Mouse (Mus musculus) right cerebral cortex, postnatal 10 days (tissue): ENCODE measurements around the gene Slc43a2.

Experiments
- DNase-seq, 2 experiments: peaks; one replicate each; pipeline ENCODE4 v3.0.0; 2021; ENCODE audit warnings: low spot score in 2 of 2

Slc43a2 gene

GRCm38 (mm10) chr11:75608776-75609175 is 77.3 kb downstream of the Slc43a2 start:
- no peak for DNase-seq

- no peak for DNase-seq
These were observed 78.5 kb downstream of the Slc43a2 start for GRCm38 (mm10) chr11:75610021-75610420.

DNA sequence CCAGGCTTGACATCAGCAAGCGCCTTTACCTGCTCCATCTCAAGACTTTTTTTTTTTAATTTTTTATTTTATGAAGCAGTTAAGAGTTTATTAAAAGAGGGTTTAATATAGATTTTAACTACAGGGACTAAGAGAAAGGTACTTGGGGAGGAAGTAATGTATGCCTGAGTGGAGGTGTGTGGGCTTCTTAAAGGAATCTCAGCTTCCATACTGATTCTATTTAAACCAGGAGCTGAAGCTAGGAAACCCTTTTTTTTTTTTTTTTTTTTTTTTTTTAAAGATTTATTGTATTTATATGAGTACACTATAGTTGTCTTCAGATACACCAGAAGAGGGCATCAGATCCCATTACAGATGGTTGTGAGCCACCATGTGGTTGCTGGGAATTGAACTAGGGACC is 83.3 kb downstream of the Slc43a2 start:
- no peak for DNase-seq

DNA sequence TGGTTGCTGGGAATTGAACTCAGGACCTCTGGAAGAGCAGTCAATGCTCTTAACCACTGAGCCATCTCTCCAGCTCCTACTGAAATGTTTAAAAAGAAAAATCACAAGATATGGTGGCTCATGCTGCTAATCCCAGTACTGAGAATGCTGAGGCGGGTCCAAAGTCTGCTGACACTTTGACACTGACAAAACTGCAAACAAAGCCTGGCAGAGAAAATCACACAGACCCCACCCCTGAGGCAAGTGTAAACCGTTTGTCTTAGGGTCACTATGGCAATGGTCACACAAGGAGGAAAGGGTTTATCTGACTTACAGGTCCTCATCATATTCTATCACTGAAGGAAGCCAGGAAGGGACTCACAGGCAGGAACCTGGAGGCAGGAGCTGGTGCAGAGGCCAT is 84.1 kb downstream of the Slc43a2 start:
- no peak for DNase-seq

DNA sequence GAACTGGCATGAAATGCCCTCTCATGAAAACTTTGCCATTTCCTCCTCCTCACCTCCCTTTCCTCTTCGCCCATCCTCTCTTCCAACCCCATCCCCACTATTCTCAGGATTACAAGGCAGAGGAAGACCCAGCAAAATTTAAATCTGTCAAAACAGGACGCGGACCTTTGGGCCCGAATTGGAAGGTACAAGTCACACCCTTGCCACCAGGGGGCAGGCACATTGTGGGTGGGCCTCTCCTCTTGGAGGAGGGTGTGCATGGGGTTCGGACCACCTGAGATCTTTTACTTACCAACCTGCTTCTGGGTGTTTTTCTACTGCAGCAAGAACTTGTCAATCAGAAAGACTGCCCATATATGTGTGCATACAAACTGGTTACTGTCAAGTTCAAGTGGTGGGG is 87.6 kb downstream of the Slc43a2 start:
- DNase-seq = no peak

DNA sequence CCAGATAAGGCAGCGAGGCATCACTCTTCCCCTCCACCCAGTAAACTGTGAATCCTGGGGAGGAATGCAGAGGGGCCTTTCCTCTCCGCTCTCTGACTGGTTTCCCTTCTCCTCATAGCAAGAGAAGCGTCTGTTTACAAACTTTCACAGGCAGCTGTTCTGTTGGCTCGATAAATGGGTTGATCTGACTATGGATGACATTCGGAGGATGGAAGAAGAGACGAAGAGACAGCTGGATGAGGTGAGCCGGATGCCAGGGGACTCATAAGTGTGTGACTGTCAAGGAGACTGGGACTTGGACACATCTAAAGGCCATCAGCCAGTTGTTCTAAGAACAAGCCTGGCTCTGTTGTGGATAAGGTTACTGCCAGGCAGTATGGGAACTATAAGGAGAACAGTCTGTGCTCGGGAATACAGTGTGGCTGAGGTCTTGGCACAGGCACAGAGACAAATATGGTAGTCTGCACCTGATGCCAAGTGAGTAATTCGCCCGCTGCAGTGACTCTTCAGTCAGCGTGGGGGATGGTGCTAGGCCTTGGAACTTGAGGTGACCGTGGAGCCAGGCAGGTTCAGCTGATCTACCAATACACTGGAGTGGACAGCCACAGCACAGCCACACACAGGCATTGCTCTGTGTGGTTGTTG is 88.8 kb downstream of the Slc43a2 start:
- peak; percentile 47 to 54 for DNase-seq

- no peak for DNase-seq
These were observed 89.9 kb downstream of the Slc43a2 start for GRCm38 (mm10) chr11:75621426-75621825.

DNA sequence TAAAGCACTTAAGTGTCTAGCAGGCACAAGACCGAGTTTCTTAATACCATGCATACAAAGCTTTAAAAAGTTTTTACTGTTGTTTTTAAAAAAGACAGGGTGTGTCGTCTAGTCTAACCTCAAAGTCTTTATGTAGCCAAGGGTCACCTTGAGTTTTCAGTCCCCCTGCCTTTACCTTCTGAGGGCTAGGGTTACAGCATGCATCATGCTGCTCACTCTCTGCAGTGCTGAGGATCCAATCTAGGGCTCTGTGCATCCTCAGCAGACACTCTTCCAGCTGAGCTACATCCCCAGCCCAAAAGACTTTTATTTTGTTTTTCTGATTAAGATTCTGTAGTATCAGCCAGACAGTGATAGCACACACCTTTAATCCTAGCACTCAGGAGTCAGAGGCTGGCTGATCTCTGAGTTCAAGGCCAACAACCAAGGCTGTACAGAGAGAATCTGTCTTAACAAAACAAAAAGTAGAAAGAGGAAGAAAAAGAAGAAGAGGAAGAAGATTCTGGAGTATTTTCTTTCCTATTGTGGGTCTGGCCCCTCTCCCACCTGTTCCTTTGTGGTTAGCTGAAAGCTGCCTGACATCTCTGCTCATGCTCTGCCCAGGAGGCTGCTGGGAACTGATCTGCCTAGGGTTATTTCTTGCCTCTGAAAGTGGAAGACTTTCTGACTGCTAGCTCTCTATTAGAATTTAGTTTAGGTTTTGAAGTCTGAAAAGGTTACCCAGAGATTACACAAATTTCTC is 91.3 kb downstream of the Slc43a2 start:
- no peak for DNase-seq

GRCm38 (mm10) chr11:75624102-75624554 is 92.6 kb downstream of the Slc43a2 start:
- no peak for DNase-seq

GRCm38 (mm10) chr11:75625820-75626219 is 94.3 kb downstream of the Slc43a2 start:
- no peak for DNase-seq
